Mouse (Mus musculus) limb, embryonic 14.5 days (tissue): Measurements from ENCODE around the gene Gtpbp3. TPM values are rescaled to one million over a fixed set of nuclear protein-coding genes. Genes with fewer than 3 reads are reported as not detected.
"Not testable (repeated sequence)": the region's sequence is repeated elsewhere in the genome, so short reads cannot be mapped to it uniquely, and the experiment has no call there.

Source experiments
- ATAC-seq: fragments of 200-750 bp; cut with Nextera tagmentation; 2 replicates; pipeline ENCODE4 v1.8.0; 2017; ENCODE audit warnings: low read depth, moderate number of reproducible peaks, moderate TSS enrichment; ENCODE audit not compliant: low FRiP score
- DNase-seq: peaks from one replicate; pipeline ENCODE4 v3.0.0-alpha.2; 2015; ENCODE audit warnings: low spot score
- H3K27ac ChIP-seq: fragments of 300-500 bp; sonication (generic); replicated peaks from 2 replicates; pipeline ENCODE4 v1.5.1; 2014; ENCODE audit warnings: low read depth, mild to moderate bottlenecking, low read length, moderate library complexity, mixed read lengths
- H3K27me3 ChIP-seq: fragments of 300-500 bp; sonication (generic); 2 replicates; pipeline ENCODE4 v1.6.1; 2014; ENCODE audit warnings: low read length, mixed read lengths; ENCODE audit not compliant: control insufficient read depth, insufficient read depth
- H3K36me3 ChIP-seq: fragments of 300-500 bp; sonication (generic); 2 replicates; pipeline ENCODE4 v1.6.1; 2014; ENCODE audit warnings: mild to moderate bottlenecking, low read length, moderate library complexity, mixed read lengths; ENCODE audit not compliant: control insufficient read depth, insufficient read depth
- H3K4me1 ChIP-seq: fragments of 300-500 bp; sonication (generic); 2 replicates; pipeline ENCODE4 v1.6.1; 2014; ENCODE audit warnings: antibody characterized with exemption, low read length, mixed read lengths; ENCODE audit not compliant: control insufficient read depth, insufficient read depth
- H3K4me2 ChIP-seq: fragments of 300-500 bp; sonication (generic); replicated peaks from 2 replicates; pipeline ENCODE4 v1.6.1; 2014; ENCODE audit warnings: low read depth, mild to moderate bottlenecking, low read length, moderate library complexity; ENCODE audit not compliant: severe bottlenecking
- H3K4me3 ChIP-seq: fragments of 300-500 bp; sonication (generic); replicated peaks from 2 replicates; pipeline ENCODE4 v1.5.1; 2014; ENCODE audit warnings: low read length
- H3K9ac ChIP-seq: fragments of 300-500 bp; sonication (generic); 2 replicates; pipeline ENCODE4 v1.6.1; 2014; ENCODE audit warnings: mild to moderate bottlenecking, low read depth, low read length, moderate library complexity; ENCODE audit not compliant: severe bottlenecking
- H3K9me3 ChIP-seq: fragments of 300-500 bp; sonication (generic); 2 replicates; pipeline ENCODE4 v1.6.1; 2016; ENCODE audit warnings: low read length; ENCODE audit not compliant: control insufficient read depth
- POLR2A ChIP-seq: fragments of 200-500 bp; IDR thresholded peaks from 2 replicates; pipeline ENCODE4 v1.8.0; 2012; ENCODE audit warnings: inconsistent platforms, mild to moderate bottlenecking, moderate library complexity, borderline replicate concordance; ENCODE audit not compliant: insufficient read depth, insufficient read length; ENCODE audit errors: extremely low read depth
- WGBS: fragments of 180-500 bp; shearing (Covaris S2); extraction: QIAGEN DNeasy Blood & Tissue Kit; methylation state at CpG from one replicate; pipeline ENCODE4 v1.1.7; 2014; 5-methylcytosine and 5-hydroxymethylcytosine counted together
- polyA plus RNA-seq, 2 experiments: library from polyadenylated mRNA; depleted of rRNA in 1 of 2; stranded (reverse) in 1 of 2; unstranded in 1 of 2; fragments of >200 nt; fragmentation: Nextera tagmentation in 1 of 2; extraction: Ambion mirVana in 1 of 2; gene quantifications; 2 replicates each; pipeline versions ENCODE4 v1.2.1 to v1.2.3; 2012 to 2014

Gtpbp3 gene
- polyA plus RNA-seq, 2 experiments: 5.9 to 41.6 TPM

DNA sequence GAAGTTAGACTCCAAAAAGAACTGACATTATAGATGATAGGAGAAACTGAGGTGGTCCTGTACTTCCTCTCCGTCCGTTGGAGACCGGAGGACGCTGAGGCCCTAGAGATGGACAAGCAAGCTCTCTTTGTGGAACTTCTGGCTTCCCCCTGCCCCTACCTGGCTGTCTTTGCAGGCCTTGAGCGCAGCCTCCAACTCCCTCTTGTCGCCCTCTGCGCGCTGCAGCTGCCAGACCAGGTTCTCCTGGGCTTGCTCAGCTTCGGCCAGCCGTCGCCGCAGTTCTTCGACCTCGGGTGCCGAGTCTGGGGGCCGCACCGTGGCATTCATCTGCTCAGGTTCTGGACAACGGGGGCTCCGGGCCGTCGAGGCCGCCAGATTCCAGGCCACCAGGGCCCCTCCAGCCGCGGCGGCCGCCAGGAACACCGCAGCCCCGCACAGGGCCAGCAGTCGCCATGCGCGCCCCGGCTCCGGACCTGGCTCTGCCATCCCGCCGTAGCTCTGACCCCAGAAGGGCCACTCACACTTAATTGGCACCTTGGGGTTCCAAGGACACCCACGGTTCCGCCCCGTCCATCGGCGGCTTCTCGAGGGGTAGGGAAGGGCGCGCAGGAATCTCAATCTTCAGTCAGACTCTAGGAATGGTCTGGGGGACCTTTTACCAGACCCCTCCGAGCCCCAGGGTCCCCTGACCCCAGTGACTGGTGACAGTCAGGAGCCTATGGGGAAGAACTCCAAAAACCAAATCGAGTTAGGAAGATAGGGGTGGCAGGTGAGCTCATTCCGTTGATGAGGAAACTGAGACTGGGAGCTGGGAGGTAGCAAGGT lies 37.5 kb downstream of the Gtpbp3 start, which contains the start of gene Ccdc194:
TSS of gene Ccdc194 (minus strand) at position 486 of the 825 bp plus-strand sequence.
- no peaks in the 10 kb centered on the region for H3K9me3 ChIP-seq
- H3K27me3 ChIP-seq: peaks cover 25% of the 10 kb centered on the region
- peak within 1 kb of the TSS; percentile 28; the same call in 1 of the 2 replicates for H3K9ac ChIP-seq
- no peaks in the 10 kb centered on the region for H3K36me3 ChIP-seq
- 0 out of 2 replicates have a peak within 1 kb of the TSS, but pooled peaks have one; percentile 38 for H3K27ac ChIP-seq
- ATAC-seq (no peak), DNase-seq (no peak)
- peak within 1 kb of the TSS; percentile 16 for H3K4me3 ChIP-seq
- peaks cover 5% of the 10 kb centered on the region; the same call in 1 of the 2 replicates for H3K4me1 ChIP-seq
- no peak for TF ChIP-seq POLR2A
- WGBS: 5% methylated on average over 46 of the region's 46 CpGs
- H3K4me2 ChIP-seq: no peak within 1 kb of the TSS; the same call in 1 of the 2 replicates

- H3K4me1 ChIP-seq: peaks cover 5% of the 10 kb centered on the region; the same call in 1 of the 2 replicates
- no peak overlapping the region for H3K4me2 ChIP-seq
- no peak overlapping the region for H3K27ac ChIP-seq
- peaks cover 25% of the 10 kb centered on the region for H3K27me3 ChIP-seq
- no peak overlapping the region for H3K9ac ChIP-seq
- DNase-seq (no peak), ATAC-seq (no peak)
- TF ChIP-seq POLR2A: no peak
- H3K36me3 ChIP-seq: no peaks in the 10 kb centered on the region
- WGBS: 9% methylated on average over 6 of the region's 6 CpGs
- no peaks in the 10 kb centered on the region for H3K9me3 ChIP-seq
- H3K4me3 ChIP-seq: no peak overlapping the region
Measured at GRCm38 (mm10) chr8:71526272-71526671, 38.4 kb downstream of the Gtpbp3 start.

- H3K9ac ChIP-seq: no peak overlapping the region
- no peaks in the 10 kb centered on the region for H3K36me3 ChIP-seq
- 0 out of 2 replicates have a peak, but pooled peaks have one; percentile 31 for ATAC-seq
- H3K27me3 ChIP-seq: peaks cover 25% of the 10 kb centered on the region
- 0 out of 2 replicates have a peak overlapping the region, but pooled peaks have one; percentile 33 for H3K27ac ChIP-seq
- no peak overlapping the region for H3K4me3 ChIP-seq
- H3K4me1 ChIP-seq: peaks cover 5% of the 10 kb centered on the region; the same call in 1 of the 2 replicates
- peak; percentile 61 for DNase-seq
- no peak overlapping the region for H3K4me2 ChIP-seq
- WGBS: 43% methylated on average over 3 of the region's 3 CpGs
- no peak for TF ChIP-seq POLR2A
- H3K9me3 ChIP-seq: no peaks in the 10 kb centered on the region
Measured at GRCm38 (mm10) chr8:71527162-71527870, 39.4 kb downstream of the Gtpbp3 start.

GRCm38 (mm10) chr8:71528362-71529073 lies 40.6 kb downstream of the Gtpbp3 start:
- no peak overlapping the region for H3K4me2 ChIP-seq
- peaks cover 25% of the 10 kb centered on the region for H3K27me3 ChIP-seq
- no peaks in the 10 kb centered on the region for H3K36me3 ChIP-seq
- no peaks in the 10 kb centered on the region for H3K9me3 ChIP-seq
- 79% methylated on average over 11 of the region's 11 CpGs for WGBS
- DNase-seq (no peak), ATAC-seq (no peak)
- no peak overlapping the region for H3K9ac ChIP-seq
- peak overlapping the region; percentile 48; the same call in 1 of the 2 replicates for H3K27ac ChIP-seq
- no peak overlapping the region for H3K4me3 ChIP-seq
- peaks cover 5% of the 10 kb centered on the region; the same call in 1 of the 2 replicates for H3K4me1 ChIP-seq
- TF ChIP-seq POLR2A: no peak

DNA sequence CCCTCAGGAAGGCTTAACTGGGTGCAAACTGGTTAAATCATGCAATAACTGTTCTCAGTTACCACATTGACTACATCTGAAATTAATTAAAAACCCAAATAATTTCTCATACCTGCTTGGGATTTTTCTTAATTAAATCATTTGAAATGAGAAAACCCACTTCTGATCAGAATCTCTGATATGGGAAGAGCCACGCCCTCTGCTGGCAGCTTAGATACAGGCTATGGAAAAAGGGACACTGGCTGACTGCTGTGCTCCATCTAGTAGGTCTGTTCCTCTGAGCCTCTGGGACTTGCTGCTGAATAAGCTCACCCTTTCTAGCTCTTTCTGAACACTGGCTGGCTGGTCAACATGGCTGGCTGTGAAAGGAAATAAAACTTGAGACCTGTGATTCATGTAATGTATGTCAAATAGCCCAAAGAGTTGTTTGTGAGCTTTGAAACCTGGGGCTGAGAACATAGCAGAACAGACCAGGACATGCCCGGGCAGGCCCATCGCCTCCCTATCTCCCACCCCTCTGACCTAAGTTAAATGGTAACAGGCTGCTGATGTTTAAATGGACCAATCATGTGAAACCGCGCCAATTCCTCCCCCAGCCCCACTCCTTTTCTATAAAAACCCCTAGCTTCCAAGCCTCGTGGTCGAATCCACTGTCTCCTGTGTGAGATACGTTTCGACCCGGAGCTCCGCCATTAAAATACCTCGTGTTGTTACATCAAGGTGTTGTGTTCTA lies 43.0 kb downstream of the Gtpbp3 start:
- peaks cover 12% of the 10 kb centered on the region for H3K27me3 ChIP-seq
- not testable (repeated sequence) for H3K27ac ChIP-seq, ATAC-seq, H3K36me3 ChIP-seq, H3K9ac ChIP-seq, H3K4me1 ChIP-seq, H3K4me2 ChIP-seq, H3K4me3 ChIP-seq, H3K9me3 ChIP-seq
- peak; percentile 20 for DNase-seq
- WGBS: 67% methylated on average over 5 of the region's 12 CpGs
